Mouse (Mus musculus) liver, embryonic 13.5 days (tissue): ENCODE measurements around the gene Angptl2. TPM values are rescaled to one million over a fixed set of nuclear protein-coding genes. Genes with fewer than 3 reads are reported as not detected.
A peak's percentile ranks its signal among the peaks of the same experiment; 100 is the strongest.

Experiments used
- ATAC-seq: fragments of 200-750 bp; cut with Nextera tagmentation; 2 replicates; pipeline ENCODE4 v1.8.0; 2017; ENCODE audit warnings: low read depth, mild to moderate bottlenecking, moderate number of reproducible peaks, moderate library complexity
- DNase-seq: peaks from one replicate; pipeline ENCODE4 v3.0.0; 2022
- H3K27ac ChIP-seq: fragments of 300-500 bp; sonication (generic); 2 replicates; pipeline ENCODE4 v1.5.1; 2015; ENCODE audit warnings: moderate library complexity, mild to moderate bottlenecking, inconsistent platforms
- H3K27me3 ChIP-seq: fragments of 300-500 bp; sonication (generic); 2 replicates; pipeline ENCODE4 v1.6.1; 2015; ENCODE audit warnings: mild to moderate bottlenecking, inconsistent platforms
- H3K36me3 ChIP-seq: fragments of 300-500 bp; sonication (generic); 2 replicates; pipeline ENCODE4 v1.6.1; 2015; ENCODE audit warnings: mild to moderate bottlenecking, inconsistent platforms
- H3K4me1 ChIP-seq: fragments of 300-500 bp; sonication (generic); replicated peaks from 2 replicates; pipeline ENCODE4 v1.6.1; 2015; ENCODE audit warnings: inconsistent platforms
- H3K4me2 ChIP-seq: fragments of 300-500 bp; sonication (generic); 2 replicates; pipeline ENCODE4 v1.6.1; 2015; ENCODE audit warnings: inconsistent platforms, mild to moderate bottlenecking, moderate library complexity
- H3K4me3 ChIP-seq: fragments of 300-500 bp; sonication (generic); replicated peaks from 2 replicates; pipeline ENCODE4 v1.5.1; 2015; ENCODE audit warnings: mild to moderate bottlenecking, inconsistent platforms
- H3K9ac ChIP-seq: fragments of 300-500 bp; sonication (generic); 2 replicates; pipeline ENCODE4 v1.6.1; 2015; ENCODE audit warnings: mild to moderate bottlenecking, inconsistent platforms
- H3K9me3 ChIP-seq: fragments of 300-500 bp; sonication (generic); replicated peaks from 2 replicates; pipeline ENCODE4 v1.6.1; 2016; ENCODE audit warnings: inconsistent platforms
- WGBS: fragments of 180-500 bp; shearing (Covaris S2); methylation state at CpG from one replicate; pipeline ENCODE4 v1.1.7; 2015; ENCODE audit not compliant: insufficient replicate concordance; 5-methylcytosine and 5-hydroxymethylcytosine counted together
- polyA plus RNA-seq: library from polyadenylated mRNA; unstranded; fragments of >200 nt; fragmentation: Nextera tagmentation; extraction: Ambion mirVana; gene quantifications from 2 replicates; pipeline ENCODE4 v1.2.1, GENCODE M21; 2015

The Angptl2 gene
- polyA plus RNA-seq, 1 experiment from 2014 or later = 2.6 TPM

- no peaks in the 10 kb centered on the region for H3K27me3 ChIP-seq
- peaks cover 4% of the 10 kb centered on the region; the same call in 1 of the 2 replicates for H3K4me1 ChIP-seq
- ATAC-seq = no peak
- no peaks in the 10 kb centered on the region for H3K9me3 ChIP-seq
- no peak overlapping the region for H3K4me3 ChIP-seq
- no peak overlapping the region for H3K9ac ChIP-seq
- H3K4me2 ChIP-seq = no peak overlapping the region
- no peak for DNase-seq
- WGBS = 78% methylated on average over 12 of the region's 12 CpGs
- no peak overlapping the region for H3K27ac ChIP-seq
- H3K36me3 ChIP-seq = no peaks in the 10 kb centered on the region
Observed at GRCm38 (mm10) chr2:33274719-33275490, 59.0 kb downstream of the Angptl2 start.

GRCm38 (mm10) chr2:33279758-33280157, 63.9 kb downstream of the Angptl2 start:
- Histone ChIP-seq H3K27me3 (no peaks in the 10 kb centered on the region), H3K27ac (no peak overlapping the region), H3K36me3 (no peaks in the 10 kb centered on the region), H3K9ac (no peak overlapping the region), H3K4me3 (no peak overlapping the region), H3K9me3 (no peaks in the 10 kb centered on the region), H3K4me1 (peaks cover 5% of the 10 kb centered on the region), H3K4me2 (no peak overlapping the region)
- ATAC-seq = no peak
- whole genome bisulfite sequencing = 72% methylated on average over 10 of the region's 10 CpGs
- DNase-seq = no peak

- H3K36me3 ChIP-seq = no peaks in the 10 kb centered on the region
- H3K9ac ChIP-seq = no peak overlapping the region
- ATAC-seq = no peak
- H3K4me1 ChIP-seq = peaks cover 5% of the 10 kb centered on the region
- no peak overlapping the region for H3K4me3 ChIP-seq
- H3K4me2 ChIP-seq = no peak overlapping the region
- DNase-seq = no peak
- 58% methylated on average over 2 of the region's 2 CpGs for WGBS
- H3K9me3 ChIP-seq = no peaks in the 10 kb centered on the region
- H3K27me3 ChIP-seq = no peaks in the 10 kb centered on the region
- H3K27ac ChIP-seq = no peak overlapping the region
Observed at GRCm38 (mm10) chr2:33280525-33280924, 64.7 kb downstream of the Angptl2 start.

GRCm38 (mm10) chr2:33281807-33282206, 65.9 kb downstream of the Angptl2 start:
- H3K9me3 ChIP-seq = no peaks in the 10 kb centered on the region
- DNase-seq (no peak), ATAC-seq (no peak)
- no peak overlapping the region for H3K4me2 ChIP-seq
- peaks cover 5% of the 10 kb centered on the region for H3K4me1 ChIP-seq
- H3K9ac ChIP-seq = no peak overlapping the region
- 69% methylated on average over 5 of the region's 5 CpGs for WGBS
- no peaks in the 10 kb centered on the region for H3K27me3 ChIP-seq
- no peaks in the 10 kb centered on the region for H3K36me3 ChIP-seq
- H3K27ac ChIP-seq = no peak overlapping the region
- no peak overlapping the region for H3K4me3 ChIP-seq

GRCm38 (mm10) chr2:33282877-33283276, 67.0 kb downstream of the Angptl2 start:
- no peak overlapping the region for H3K4me3 ChIP-seq
- no peaks in the 10 kb centered on the region for H3K9me3 ChIP-seq
- H3K9ac ChIP-seq = no peak overlapping the region
- no peak for DNase-seq
- H3K4me2 ChIP-seq = no peak overlapping the region
- no peak overlapping the region for H3K27ac ChIP-seq
- no peaks in the 10 kb centered on the region for H3K27me3 ChIP-seq
- no peaks in the 10 kb centered on the region for H3K36me3 ChIP-seq
- WGBS = 51% methylated on average over 4 of the region's 4 CpGs
- no peak for ATAC-seq
- peaks cover 5% of the 10 kb centered on the region for H3K4me1 ChIP-seq

- no peak overlapping the region for H3K9ac ChIP-seq
- DNase-seq (no peak), ATAC-seq (no peak)
- no peaks in the 10 kb centered on the region for H3K27me3 ChIP-seq
- no peaks in the 10 kb centered on the region for H3K9me3 ChIP-seq
- H3K36me3 ChIP-seq = no peaks in the 10 kb centered on the region
- no peak overlapping the region for H3K4me2 ChIP-seq
- H3K4me1 ChIP-seq = peaks cover 5% of the 10 kb centered on the region
- no peak overlapping the region for H3K4me3 ChIP-seq
- H3K27ac ChIP-seq = no peak overlapping the region
- WGBS = 45% methylated on average over 2 of the region's 2 CpGs
Observed at GRCm38 (mm10) chr2:33283674-33284073, 67.8 kb downstream of the Angptl2 start.

- H3K27ac ChIP-seq = no peak overlapping the region
- H3K4me1 ChIP-seq = peaks cover 30% of the 10 kb centered on the region
- no peaks in the 10 kb centered on the region for H3K36me3 ChIP-seq
- DNase-seq = no peak
- H3K27me3 ChIP-seq = no peaks in the 10 kb centered on the region
- H3K4me2 ChIP-seq = no peak overlapping the region
- no peak overlapping the region for H3K9ac ChIP-seq
- no peak for ATAC-seq
- H3K9me3 ChIP-seq = no peaks in the 10 kb centered on the region
- no peak overlapping the region for H3K4me3 ChIP-seq
- 77% methylated on average over 5 of the region's 5 CpGs for WGBS
Observed at GRCm38 (mm10) chr2:33288837-33289236, 73.0 kb downstream of the Angptl2 start.

GRCm38 (mm10) chr2:33290491-33290890, 74.6 kb downstream of the Angptl2 start:
- H3K27ac ChIP-seq = no peak overlapping the region
- no peaks in the 10 kb centered on the region for H3K9me3 ChIP-seq
- no peak overlapping the region for H3K4me3 ChIP-seq
- H3K27me3 ChIP-seq = no peaks in the 10 kb centered on the region
- no peak overlapping the region for H3K4me2 ChIP-seq
- WGBS = 77% methylated on average over 8 of the region's 8 CpGs
- no peak for ATAC-seq
- no peak overlapping the region for H3K9ac ChIP-seq
- no peaks in the 10 kb centered on the region for H3K36me3 ChIP-seq
- peaks cover 26% of the 10 kb centered on the region for H3K4me1 ChIP-seq
- no peak for DNase-seq

- Histone ChIP-seq H3K27me3 (no peaks in the 10 kb centered on the region), H3K9ac (no peak overlapping the region), H3K4me1 (peaks cover 26% of the 10 kb centered on the region), H3K27ac (no peak overlapping the region), H3K9me3 (no peaks in the 10 kb centered on the region), H3K4me2 (no peak overlapping the region), H3K36me3 (no peaks in the 10 kb centered on the region), H3K4me3 (no peak overlapping the region)
- WGBS = 29% methylated on average over 2 of the region's 2 CpGs
- DNase-seq = no peak
- ATAC-seq = peak; percentile 55; the same call in 1 of the 2 replicates
Observed at GRCm38 (mm10) chr2:33292057-33292456, 76.2 kb downstream of the Angptl2 start.

GRCm38 (mm10) chr2:33295115-33295514, 79.2 kb downstream of the Angptl2 start:
- Histone ChIP-seq H3K36me3 (no peaks in the 10 kb centered on the region), H3K27ac (no peak overlapping the region), H3K27me3 (no peaks in the 10 kb centered on the region), H3K4me2 (no peak overlapping the region), H3K4me1 (peaks cover 23% of the 10 kb centered on the region), H3K9me3 (no peaks in the 10 kb centered on the region), H3K4me3 (no peak overlapping the region), H3K9ac (no peak overlapping the region)
- ATAC-seq (no peak), DNase-seq (no peak)
- 48% methylated on average over 5 of the region's 5 CpGs for WGBS
